Mouse (Mus musculus): ENCODE measurements at regions not wholly inside any gene's neighbourhood (a gene's known extent, or its start where the extent isn't known, plus 50 kb on each side); places are given as distances from the start of the nearest gene placed in this dataset.
"Not testable (repeated sequence)": the region's sequence is repeated elsewhere in the genome, so short reads cannot be mapped to it uniquely, and the experiment has no call there.

DNA sequence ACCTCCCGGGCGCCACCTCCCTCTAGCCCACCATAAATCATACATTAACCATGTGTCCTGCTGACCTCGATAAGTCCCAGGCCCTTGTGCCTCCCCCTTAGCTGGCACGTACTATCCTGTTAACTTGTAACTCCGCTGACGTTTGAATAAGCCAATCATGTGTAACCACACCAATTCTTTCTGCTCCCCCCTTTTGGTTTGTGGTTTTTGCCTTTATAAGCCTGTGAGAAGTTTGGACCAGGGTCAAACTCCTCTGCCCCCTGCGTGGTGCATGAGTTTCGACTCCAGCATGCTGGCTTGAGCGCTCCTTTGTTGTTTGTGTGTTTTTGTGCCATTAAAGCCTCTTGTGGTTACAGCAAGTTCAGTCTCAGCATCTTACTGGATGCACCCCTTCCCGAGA is 138.4 kb upstream of the Samt2 start:
- DNase-seq, result not testable (repeated sequence)

DNA sequence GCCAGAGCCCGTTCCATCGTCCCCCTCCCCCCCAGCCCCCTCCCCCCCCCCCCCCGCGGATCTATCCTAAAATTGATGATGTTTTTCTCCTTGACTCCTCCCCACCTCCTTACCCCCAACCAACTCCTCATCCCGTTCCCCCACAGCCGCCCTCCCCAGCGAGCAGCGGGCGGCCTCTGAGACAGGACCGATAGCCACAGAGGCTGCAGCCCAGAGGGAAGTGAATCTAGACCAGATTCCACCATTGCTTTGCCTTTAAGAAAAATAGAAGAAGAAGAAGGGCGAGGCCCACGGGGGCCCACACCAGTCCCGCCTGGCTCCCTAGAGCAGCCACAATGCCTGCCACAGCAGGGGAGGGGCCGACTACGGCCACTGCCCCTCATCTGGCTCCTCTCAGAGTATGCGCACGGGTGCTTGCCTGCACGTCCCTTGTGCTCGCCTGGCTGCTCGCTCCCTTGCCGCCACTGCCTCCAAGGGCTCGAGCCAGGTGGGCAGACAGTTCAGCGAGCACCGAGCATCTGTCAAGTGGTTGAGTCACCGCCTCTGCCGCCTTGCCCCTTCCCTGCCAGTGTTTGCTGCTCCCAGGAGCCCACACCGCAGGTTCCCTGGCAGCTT is 134.6 kb upstream of the Samt2 start:
- no peak for DNase-seq

DNA sequence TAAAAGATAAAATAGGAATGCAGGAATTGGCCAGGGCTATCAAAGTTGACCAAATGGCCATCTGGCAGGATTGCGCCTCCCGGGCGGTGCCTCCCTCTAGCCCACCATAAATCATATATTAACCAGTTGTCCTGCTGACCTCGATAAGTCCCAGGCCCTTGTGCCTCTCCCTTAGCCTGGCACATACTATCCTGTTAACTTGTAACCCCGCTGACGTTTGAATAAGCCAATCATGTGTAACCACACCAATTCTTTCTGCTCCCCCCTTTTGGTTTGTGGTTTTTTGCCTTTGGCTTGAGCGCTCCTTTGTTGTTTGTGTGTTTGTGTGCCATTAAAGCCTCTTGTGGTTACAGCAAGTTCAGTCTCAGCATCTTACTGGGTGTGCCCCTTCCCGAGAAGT is 133.4 kb upstream of the Samt2 start:
- peak; percentile 1 for DNase-seq

DNA sequence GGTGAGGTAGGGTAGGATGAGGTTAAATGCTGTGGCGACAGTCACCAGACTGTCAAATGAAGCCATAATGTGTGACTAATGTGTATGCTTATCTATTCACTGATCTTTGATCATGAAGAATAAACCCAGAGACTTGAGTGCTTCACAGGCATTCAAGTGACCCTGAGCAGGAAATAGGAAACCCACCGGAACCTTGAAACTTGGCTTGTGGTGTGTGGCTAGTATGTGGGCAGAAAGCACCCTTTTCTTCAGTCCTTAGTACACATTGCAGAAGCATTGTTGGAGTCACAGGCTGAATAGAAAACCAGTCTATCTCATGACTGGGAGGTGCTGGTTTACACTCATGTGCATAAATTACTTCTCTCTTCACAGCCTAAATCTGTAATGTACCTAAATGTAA is 91.4 kb upstream of the Samt2 start:
- not testable (repeated sequence) for DNase-seq

Data from kidney, postnatal 14 days (tissue).